ENCODE assay signal across 8 mouse cellular contexts in genomic region chr10:83301687-83302086, GRCm38 (mm10). TPM values are rescaled to one million over a fixed set of nuclear protein-coding genes. Genes with fewer than 3 reads are reported as not detected.
DNase-seq lines count a peak whose midpoint lies in the region.

No protein-coding gene starts in this region.

- DNase-seq in heart, adult 18-20 months = peak; percentile 29 to 78
- no peak for DNase-seq in heart, postnatal 25 days (ENCODE audit: low spot score)
- DNase-seq in thymus, postnatal 0 days (ENCODE audit: low spot score) = peak; percentile 21
- DNase-seq in thymus, postnatal 4 days = no peak
- peak; percentile 63 to 70 for DNase-seq in kidney, postnatal 25 days
- DNase-seq in T-cell, adult 2 months (ENCODE audit: low spot score) = no peak
- DNase-seq in left cerebral cortex, postnatal 4 days = no peak
- no peak for DNase-seq in testis, postnatal 14 days (ENCODE audit: low spot score)

- intact Hi-C loops in heart, postnatal 25 days (cut with DNase I) = no loop called here
- intact Hi-C loops in left cerebral cortex, postnatal 4 days (cut with DNase I) = no loop called here

RNA-seq across cellular contexts. Expression of gene Slc41a2, which starts 36.0 kb away (rescaled TPM):
- 1 to 10 TPM; 1.2 to 3.3 TPM for total RNA-seq in heart, adult 18-20 months (2021)
- total RNA-seq in heart, postnatal 25 days (2021) = 1 to 10 TPM; 1.5 to 1.6 TPM
- 0.22 and 0.39 TPM in 2 replicates for polyA plus RNA-seq in thymus, postnatal 0 days (2015; fragmentation: Nextera tagmentation; extraction: Ambion mirVana)
- total RNA-seq in left cerebral cortex, postnatal 4 days (2021) = 10 to 100 TPM; 32.5 to 38.7 TPM

RNA-seq across cellular contexts. Expression of gene D10Wsu102e, which starts 58.3 kb away (rescaled TPM):
- under 1 TPM; 0.50 to 0.67 TPM for total RNA-seq in heart, adult 18-20 months (2021)
- total RNA-seq in heart, postnatal 25 days (2021) = under 1 TPM; 0.42 to 0.62 TPM
- polyA plus RNA-seq in thymus, postnatal 0 days (2015; fragmentation: Nextera tagmentation; extraction: Ambion mirVana) = 0.63 and 0.66 TPM in 2 replicates
- 1 to 10 TPM; 4.1 to 5.3 TPM for total RNA-seq in left cerebral cortex, postnatal 4 days (2021)

Comparison
In these comparisons a context has a peak if more than half of its experiments do, and no peak if none do; other contexts are left out.
1. DNase-seq: peak in heart, adult 18-20 months (2 of 2), thymus, postnatal 0 days (single experiment) and kidney, postnatal 25 days (2 of 2); none in heart, postnatal 25 days (single experiment), thymus, postnatal 4 days (single experiment), T-cell, adult 2 months (single experiment), left cerebral cortex, postnatal 4 days (single experiment) and testis, postnatal 14 days (single experiment).
2. RNA of gene Slc41a2, which starts 36.0 kb away (total RNA-seq): 32.5 to 38.7 TPM in left cerebral cortex, postnatal 4 days; 1.2 to 3.3 TPM in heart, adult 18-20 months and 1.5 to 1.6 TPM in heart, postnatal 25 days; every median in the first group is over 4 times any median in the second.